Mouse (Mus musculus) monocyte, adult 5-6 weeks (primary cell): Measurements from ENCODE around the gene Nipa1. TPM values are rescaled to one million over a fixed set of nuclear protein-coding genes. Genes with fewer than 3 reads are reported as not detected.

ENCODE experiments used
- ATAC-seq: fragments of 153-309, 156-312 bp; replicated peaks from 2 replicates; pipeline ENCODE4 v1.8.0; 2017; ENCODE audit warnings: mild to moderate bottlenecking; ENCODE audit not compliant: low TSS enrichment, insufficient number of reproducible peaks, severe bottlenecking, poor library complexity, low FRiP score
- total RNA-seq: library from RNA; stranded (forward); fragments of 200-1000, 200-491, 200-594 nt; gene quantifications from 3 replicates; pipeline ENCODE4 v1.2.3, GENCODE M21; 2017

Gene Nipa1
- total RNA-seq, 1 experiment from 2014 or later: not detected

GRCm38 (mm10) chr7:55960506-55960905, 59.2 kb downstream of the Nipa1 start:
- no peak for ATAC-seq

GRCm38 (mm10) chr7:55959801-55960200, 60.0 kb downstream of the Nipa1 start:
- no peak for ATAC-seq

GRCm38 (mm10) chr7:55957916-55958315, 61.8 kb downstream of the Nipa1 start:
- no peak for ATAC-seq

- ATAC-seq: no peak
Measured at GRCm38 (mm10) chr7:55957178-55957577, 62.6 kb downstream of the Nipa1 start.

GRCm38 (mm10) chr7:55956054-55956453, 63.7 kb downstream of the Nipa1 start:
- no peak for ATAC-seq

- ATAC-seq: no peak
Measured at GRCm38 (mm10) chr7:55938341-55938740, 81.4 kb downstream of the Nipa1 start.

- no peak for ATAC-seq
Measured at GRCm38 (mm10) chr7:55935025-55935424, 84.7 kb downstream of the Nipa1 start.

GRCm38 (mm10) chr7:55928649-55929048, 91.1 kb downstream of the Nipa1 start:
- ATAC-seq: no peak

Other genes starting within 250 kb of the Nipa1 start
- 26.8 to 39.9 TPM (median 34.7 TPM) in 3 replicates for gene Tubgcp5, start 225.8 kb downstream of the Nipa1 start, total RNA-seq
- 93.0 to 117 TPM (median 105 TPM) in 3 replicates for gene Cyfip1, start 178.2 kb downstream of the Nipa1 start, total RNA-seq
- 45.5 to 55.8 TPM (median 54.9 TPM) in 3 replicates for gene Nipa2, start 57.5 kb downstream of the Nipa1 start, total RNA-seq
- 61.9 to 106 TPM (median 66.8 TPM) in 3 replicates for gene Herc2, start 30.2 kb upstream of the Nipa1 start, total RNA-seq
- 0.11 TPM in 1 of 3 replicates, not detected in the others for gene Oca2, start 219.8 kb upstream of the Nipa1 start, total RNA-seq